Mouse (Mus musculus): Measurements from ENCODE around the gene Hpse.
A peak's percentile ranks its signal among the peaks of the same experiment; 100 is the strongest.

The Hpse gene

DNA sequence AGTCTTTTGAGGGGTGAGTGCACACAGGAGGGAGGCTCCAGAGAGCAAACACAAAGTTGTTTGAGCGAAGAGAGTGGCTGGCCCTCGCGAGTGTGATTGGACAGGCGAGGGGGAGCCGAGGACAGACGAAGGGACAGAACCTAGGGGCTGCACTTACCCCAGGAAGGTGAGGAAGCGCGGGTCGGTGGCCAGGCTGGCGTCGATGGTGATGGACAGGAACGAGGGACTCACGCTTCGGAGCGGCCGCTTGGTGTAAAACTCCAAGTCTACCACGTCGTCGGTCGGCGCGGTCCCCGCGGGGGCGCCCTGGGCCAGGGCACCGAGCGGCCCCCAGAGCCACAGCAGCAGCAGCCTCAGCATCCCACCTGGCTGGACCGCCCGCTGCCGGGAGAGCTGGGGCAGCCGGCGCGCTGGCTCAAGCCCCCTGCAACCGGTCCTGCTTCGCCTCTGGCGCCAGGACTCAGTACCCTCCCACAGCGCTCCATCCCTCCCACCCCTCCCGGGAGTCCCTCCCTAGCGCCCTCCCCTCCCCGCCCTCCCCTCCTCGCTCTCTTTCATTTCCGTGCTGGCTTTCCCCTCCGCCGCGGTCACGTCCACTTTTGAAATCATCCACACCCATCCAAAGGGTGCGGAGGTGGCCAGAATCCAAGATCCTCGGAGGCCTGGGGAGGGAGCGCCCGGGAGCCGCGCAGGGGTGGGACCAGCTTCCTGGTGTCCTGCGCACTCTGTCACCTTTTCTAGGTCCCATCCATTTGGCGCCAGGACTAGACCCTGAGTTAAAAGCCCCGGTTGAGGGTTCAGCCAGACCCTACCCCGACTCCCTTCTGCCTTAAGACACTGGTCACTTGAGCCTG lies at the start of gene Hpse:
Gene Hpse, minus strand, starts transcription at position 482 of the 854 bp plus-strand sequence.
- DNase-seq (ENCODE audit: low spot score) = peak; percentile 62

DNA sequence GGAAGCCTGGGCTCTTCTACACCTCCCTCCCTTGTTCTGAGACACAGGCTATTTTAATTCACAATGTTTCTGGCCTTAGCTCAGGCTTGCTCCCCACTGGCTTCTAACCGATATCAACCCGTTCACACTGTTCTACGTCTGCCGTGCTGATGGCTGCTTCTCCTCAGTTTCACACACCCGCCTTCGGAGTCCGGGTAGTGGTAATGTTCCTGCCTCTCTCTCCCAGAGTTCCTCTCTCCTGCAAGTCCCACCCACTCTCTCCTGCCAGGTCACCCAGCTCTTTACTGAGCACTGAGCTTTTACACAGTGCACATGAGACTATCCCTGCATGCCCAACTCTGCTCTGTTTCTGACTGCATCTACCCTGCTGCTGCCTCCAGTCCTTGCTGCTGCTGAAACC lies 46.5 kb upstream of the Hpse start:
- no peak for DNase-seq (ENCODE audit: low spot score)

DNA sequence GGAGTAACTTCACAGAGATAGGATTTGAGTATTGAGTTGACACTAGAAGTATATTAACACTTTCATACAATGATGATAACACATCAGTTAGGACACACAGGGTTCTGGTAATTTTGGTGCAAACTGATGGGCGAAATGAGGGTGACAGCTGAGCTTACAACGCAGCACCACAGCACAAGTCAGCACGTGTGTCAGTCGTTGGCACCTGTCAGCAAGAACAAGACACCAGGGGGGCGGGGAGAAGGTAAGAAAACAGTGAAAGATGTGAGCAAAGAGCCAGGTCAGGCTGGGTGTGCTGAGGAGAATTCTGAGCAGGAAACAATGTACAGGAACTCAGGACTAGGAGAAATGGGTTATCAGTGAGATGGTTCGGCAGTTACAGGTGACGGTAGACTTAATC lies 42.2 kb upstream of the Hpse start:
- no peak for DNase-seq (ENCODE audit: low spot score)

DNA sequence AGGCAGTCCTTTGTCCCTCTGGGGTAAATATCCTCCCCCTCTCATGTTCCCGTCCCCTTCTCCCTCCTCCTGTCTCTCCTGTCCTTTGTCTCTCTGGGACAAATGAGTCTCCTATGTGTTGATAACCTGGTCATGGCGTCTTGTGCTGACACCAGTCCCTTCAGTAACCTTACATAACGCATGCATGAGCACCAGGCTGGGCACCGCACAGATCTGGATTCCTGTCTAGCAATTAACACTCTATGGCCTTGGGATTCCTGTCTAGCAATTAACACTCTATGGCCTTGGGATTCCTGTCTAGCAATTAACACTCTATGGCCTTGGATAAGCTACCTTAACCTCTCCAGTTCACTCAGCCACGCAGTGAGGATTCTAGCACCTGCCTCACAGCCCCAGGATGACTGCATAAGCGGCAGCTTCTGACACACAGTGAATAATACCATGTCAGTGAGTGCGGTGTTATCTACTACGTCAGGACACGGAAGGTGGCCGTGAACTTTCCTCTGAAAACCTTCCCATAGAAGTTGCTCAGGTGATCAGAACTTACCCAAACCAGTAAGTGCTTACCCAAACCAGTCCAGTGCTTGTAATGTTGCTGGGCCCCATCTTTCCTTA lies 40.6 kb upstream of the Hpse start:
- no peak for DNase-seq (ENCODE audit: low spot score)

DNA sequence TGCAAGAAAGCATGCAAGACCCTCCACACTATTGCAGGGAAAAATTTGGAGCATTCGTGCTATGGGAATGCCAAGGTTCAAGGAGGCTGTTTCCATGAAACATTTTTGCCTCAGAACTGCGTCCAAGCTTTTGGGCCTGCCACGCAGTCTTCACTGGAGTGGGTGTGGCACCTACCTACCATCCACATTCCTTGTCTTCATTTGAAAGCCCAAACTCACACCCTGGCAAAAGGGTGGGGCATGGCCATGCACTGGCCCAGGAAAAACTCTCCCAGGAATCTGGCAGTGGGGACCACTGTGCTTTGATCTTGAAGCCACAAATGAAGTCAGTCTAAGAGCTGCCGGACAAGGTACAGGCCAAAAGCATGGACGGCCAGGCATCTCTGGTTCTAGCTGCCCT lies 38.6 kb upstream of the Hpse start:
- DNase-seq (ENCODE audit: low spot score) = no peak

DNA sequence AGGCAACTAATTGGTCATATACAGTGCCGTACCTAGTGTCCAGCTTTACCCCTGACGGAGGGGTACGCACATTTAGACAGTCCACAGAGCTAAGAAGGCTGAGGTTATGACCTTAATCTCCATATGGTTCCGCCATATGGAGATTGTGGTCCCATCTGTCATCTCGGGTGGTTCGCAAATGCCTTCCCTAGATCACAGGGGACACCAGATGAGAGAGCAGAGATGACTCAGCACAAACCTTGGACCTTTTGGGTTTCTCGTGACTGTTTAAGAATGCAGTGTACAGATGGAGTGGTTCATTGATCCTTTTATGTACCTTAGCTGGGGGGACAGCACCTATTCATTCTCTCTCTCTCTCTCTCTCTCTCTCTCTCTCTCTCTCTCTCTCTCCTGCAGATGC lies 33.9 kb upstream of the Hpse start:
- DNase-seq (ENCODE audit: low spot score) = peak; percentile 50

DNA sequence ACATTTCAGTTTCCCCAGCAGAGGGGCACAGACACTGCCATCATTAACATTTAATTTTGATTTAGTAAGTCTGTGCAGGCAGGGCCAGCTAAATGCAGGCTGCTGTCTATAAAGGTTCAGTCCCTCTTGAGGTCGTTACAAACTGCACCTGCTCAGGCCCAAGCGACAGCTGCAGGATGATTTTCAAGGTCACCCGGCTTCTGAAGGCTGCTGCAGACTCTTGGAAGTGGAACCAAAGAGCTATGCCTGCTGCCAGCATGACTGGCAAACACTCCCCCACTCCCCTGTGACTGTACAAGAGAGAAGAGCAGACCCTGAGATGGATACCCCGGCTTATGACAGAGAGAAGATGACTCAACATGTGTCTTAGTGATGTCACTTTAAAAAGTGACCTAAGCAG lies 32.1 kb upstream of the Hpse start:
- DNase-seq (ENCODE audit: low spot score) = no peak

DNA sequence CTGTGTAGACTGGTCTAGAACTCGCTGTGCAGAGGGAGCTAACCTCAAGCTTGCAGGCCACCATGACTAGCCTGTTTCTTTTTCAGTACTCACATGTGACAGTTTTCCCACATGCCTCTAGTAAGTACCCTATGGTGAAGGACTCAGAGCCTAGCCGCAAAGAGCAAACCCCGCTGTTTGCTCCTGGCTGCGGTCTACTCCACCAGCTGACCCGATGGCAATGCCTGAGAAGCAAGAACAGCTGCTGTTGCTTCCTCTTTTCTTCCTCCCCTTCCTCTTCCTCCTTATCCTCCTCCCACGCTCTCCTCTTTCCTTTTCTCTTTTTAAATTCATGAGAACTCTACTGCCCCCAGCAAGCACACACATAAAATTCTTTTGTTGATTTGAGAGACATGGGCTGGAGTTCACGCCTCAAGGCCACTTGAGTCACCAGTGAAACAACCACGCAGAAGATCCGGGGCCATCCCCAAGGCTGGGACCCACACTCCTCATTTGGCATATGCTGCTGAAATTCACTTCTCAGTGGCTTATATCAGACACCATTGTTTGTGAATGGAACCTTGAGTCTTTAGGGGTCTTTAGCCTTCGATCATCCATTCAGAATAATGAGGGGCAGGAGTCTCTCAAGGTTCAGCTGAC lies 31.2 kb upstream of the Hpse start:
- no peak for DNase-seq (ENCODE audit: low spot score)

DNA sequence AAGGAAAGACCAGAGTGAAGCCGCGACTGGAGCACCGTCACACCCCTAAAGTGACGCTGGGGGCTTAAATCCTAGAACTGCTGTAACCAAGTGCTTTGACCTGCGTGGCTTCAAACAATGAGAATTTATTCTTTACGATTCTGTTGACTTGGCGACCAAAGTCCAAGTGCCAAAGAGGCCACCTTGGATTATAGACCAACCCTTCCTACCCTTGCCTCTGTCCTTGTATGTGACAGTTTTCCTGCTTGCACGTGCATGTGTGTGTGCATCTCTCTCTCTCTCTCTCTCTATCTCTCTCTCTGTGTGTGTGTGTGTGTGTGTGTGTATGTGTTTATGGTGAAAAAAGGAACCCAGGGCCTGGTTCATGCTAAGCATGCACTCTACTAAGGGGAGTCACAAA lies 19.3 kb upstream of the Hpse start:
- no peak for DNase-seq (ENCODE audit: low spot score)

DNA sequence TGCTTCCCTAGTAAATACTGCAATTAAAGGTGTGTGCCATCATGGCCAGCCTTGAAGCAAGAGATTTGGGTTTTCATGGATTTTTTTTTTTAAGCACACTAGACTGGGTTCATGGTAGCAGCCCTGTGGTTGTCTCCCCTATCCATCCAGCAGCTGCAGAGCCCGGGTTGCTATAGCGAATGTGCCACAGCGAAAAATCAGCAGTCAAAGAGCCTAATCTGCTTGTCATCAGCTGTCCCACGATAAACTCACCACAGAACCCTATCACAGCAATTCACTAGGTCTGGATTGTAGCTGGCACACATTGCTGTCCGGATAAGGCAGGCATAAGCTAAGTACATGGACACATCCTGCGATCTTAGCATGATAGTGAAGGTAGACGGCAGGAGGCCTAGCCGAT lies 17.4 kb upstream of the Hpse start:
- no peak for DNase-seq (ENCODE audit: low spot score)

DNA sequence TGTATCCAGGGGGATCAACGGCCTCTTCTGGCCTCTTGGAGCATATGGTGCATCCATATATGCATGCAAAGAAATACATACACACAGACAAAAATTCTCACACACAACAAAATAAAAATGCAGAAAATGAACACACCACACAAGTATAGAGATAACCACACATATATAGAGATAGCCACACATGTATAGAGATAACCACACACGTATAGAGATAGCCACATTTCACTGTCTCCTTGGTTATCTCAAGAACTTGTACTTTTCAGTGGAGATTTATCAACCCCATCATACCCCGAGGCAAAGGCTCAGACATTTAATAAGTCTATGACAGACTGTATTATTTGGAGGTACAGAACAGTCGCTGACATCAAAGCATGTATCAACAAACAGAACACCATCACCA lies 15.0 kb upstream of the Hpse start:
- no peak for DNase-seq (ENCODE audit: low spot score)

DNA sequence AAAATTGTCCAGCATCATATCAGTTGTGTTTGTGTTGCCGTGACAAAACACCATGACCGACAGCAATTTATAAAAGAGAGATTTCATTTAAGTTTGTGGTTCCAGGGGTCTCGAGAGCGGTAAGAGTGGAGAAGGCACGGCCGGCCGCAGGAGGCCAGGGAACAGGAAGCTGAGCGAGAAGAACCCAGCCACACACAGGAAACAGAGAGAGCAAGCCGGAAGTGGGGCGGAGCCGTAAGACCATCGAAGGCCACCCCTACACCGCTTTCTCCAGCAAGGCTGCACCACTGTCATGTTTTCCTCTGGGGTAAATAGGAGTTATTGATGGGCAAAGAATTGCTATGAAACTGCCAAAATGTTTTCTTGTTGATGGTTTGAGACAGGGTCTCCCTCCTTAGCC lies 9.2 kb upstream of the Hpse start:
- no peak for DNase-seq (ENCODE audit: low spot score)

DNA sequence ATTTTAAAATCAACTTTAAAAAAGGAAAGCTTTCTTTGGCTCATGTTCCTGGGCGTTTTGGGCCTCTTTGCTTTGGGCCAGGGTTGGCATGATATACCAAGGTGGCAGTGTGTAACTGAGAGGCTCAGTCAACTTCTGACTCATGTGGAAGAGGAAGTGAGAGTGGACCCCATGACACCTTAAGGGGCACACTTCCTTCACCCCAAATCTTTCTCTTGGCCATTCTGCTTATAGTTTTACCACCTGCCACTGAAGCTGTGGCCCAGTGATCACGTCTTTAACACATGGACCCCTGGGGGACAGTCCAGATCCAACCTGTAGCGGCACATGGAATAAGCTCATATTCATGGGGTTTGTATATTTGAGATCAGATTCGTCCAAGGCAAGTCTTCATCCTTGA lies 6.5 kb upstream of the Hpse start:
- DNase-seq (ENCODE audit: low spot score) = no peak

DNA sequence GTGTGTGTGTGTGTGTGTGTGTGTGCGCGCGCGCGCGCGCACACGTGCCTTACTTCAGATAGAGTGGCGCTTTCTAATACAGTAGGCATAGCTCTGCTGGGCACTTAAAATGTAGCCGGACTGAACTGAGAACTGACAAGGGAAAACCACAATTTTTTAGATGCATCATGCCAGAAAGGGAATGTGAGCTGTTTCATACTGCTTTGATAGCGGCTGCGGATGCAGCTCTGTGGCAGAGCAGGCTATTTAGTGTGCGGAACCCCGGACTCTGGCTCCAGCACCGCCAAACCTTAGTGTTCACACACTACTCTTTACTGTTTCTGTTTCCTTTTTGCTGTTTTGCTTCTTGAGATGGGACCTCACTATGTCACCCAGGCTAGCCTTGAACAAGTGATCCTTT lies 2.8 kb downstream of the Hpse start:
- DNase-seq (ENCODE audit: low spot score) = no peak

DNA sequence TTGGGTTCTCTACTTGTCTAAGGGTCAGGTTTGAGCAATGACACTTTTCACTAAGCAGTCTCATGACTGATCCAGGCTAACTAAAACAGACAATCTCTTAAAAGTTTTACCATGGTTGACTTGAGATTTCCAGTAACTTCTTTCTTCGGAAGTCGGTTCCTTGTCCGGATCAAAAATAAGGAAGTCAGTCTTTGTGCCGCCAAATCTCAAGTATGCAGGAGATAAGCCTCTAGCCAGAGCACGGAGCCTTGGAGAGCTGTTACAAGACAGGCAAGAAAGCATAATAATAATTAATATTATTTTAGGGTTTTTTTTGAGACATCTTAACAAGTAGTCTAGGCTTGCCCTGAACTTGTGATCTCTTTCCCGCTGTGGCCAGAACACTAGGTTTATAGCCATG lies 8.3 kb downstream of the Hpse start:
- DNase-seq (ENCODE audit: low spot score) = no peak

DNA sequence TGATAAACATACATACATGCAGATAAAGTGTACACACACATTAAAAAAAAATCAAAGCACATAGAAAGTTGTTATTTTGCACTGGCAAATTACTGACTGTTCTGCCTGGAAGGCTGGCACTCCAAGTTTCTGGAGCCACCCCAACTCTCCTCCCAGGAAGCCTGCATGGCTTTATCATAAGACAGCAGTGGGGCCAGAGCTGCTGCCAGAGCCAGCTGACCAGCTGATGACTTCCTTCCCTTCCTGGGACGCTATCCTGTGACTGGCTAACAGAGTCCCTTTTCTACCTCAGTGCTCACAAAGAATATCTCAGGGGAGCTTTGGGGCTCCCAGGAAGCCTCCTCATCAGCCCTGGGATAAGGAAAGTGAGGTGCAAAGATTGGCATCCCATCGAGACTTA lies 9.5 kb downstream of the Hpse start:
- no peak for DNase-seq (ENCODE audit: low spot score)

DNA sequence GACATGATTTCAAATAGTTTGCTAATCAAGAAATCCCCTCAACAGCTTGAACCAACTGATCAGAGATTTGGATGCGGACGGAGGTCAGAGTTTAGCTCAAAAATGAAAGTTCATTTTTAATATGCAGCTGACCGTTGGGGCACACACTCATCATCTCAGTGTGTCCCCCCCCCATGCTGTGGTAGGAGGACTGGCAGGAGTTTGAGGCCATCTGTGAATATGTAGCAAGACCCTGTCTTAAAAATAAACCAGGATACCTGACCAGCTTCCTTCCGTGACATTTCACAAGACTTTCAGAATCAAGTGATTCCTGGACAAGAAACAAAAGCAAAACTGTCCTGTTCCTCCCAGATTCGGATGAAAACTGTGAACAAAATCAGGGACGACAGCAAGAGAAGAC lies 10.5 kb downstream of the Hpse start:
- no peak for DNase-seq (ENCODE audit: low spot score)

DNA sequence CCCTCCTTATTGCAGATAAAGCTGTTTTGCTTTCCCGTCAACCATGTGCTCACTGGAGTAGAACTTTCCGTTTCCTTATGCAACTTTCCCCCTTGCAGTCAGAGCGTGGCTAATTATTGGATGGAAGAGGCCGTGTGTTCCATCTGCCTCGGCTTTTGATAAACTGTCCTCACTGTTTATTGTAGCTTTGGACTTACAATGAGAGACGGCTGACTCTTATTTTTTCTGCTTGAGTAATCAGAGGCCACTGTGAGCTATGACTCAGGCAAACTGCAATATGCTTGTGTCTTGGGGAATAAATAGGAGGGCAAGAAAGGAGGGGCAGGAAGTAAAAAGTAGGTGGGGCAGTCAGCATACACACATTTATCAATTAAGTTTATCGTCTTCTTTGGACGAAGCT lies 12.8 kb downstream of the Hpse start:
- peak; percentile 18 for DNase-seq (ENCODE audit: low spot score)

DNA sequence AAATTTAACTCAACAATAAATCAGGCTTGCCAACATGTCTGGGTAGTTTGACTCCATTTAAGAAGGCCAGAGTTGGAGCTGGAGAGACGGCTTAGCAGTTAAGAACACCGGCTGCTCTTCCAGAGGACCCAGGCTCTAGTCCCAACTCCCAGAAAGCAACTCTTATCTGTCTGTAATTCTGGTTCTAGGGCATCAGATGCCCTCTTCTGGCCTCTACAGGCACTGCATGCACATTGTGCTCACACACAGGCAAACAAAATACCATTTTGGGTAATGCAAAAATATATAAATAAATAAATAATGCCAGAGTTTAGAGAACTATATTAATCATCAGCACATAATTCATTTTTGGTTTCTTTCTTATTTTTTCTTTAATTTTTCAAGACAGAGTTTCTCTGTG lies 15.2 kb downstream of the Hpse start:
- DNase-seq (ENCODE audit: low spot score) = no peak

DNA sequence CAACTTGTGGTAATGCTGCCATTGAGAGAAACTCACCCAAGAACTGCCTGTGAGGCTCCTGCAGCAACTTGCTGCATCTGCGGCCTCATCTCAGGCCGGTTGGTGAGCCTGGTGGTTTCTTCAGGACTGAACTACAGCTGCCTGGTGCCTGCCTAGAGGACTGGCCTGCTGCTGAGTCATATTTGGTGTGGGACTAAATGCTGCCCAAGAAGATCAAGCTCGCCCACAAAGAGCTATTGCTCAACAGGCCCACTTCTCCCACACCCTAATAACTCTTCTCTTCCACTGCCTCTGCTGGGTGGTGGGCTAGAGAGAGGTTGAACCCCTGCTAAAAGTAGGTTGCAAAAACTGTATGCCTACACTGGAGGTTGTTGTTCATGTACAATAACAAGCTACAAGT lies 17.2 kb downstream of the Hpse start:
- no peak for DNase-seq (ENCODE audit: low spot score)

DNA sequence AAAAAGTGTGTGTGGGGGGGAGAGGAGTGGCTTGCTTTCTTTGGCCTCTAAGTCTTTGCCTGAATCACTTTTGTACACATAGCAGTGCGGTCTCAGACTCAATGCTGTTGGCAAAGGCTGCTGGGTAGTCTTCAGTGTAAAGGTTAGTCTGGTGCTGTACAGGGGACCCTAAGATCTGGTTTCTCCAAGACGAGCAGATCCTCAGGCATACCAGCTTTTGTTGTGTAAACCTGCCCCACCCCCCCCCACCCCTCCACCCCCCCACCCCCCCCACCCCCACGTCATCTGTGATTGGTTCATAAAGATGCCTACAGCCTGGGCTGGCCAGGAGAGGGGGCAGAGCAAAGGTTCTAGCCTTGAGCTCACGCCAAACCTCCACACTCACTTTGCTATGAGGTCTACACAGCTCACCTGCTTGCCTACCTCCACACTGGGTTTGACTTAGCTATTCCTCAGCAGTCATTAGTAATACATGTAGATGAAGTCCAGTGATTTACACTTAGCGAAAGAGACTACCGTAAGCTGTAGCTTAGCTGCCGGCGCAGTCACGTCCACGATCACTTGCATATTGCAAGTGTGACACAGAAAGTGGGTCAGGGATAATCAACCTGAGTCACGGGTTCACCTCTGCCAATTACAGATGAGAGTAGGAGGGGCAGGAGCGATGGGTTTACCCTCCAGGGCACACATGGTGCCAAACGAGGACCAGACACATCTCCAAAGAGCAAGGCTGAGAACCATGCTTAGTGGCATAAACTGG lies 18.5 kb downstream of the Hpse start:
- no peak for DNase-seq (ENCODE audit: low spot score)

DNA sequence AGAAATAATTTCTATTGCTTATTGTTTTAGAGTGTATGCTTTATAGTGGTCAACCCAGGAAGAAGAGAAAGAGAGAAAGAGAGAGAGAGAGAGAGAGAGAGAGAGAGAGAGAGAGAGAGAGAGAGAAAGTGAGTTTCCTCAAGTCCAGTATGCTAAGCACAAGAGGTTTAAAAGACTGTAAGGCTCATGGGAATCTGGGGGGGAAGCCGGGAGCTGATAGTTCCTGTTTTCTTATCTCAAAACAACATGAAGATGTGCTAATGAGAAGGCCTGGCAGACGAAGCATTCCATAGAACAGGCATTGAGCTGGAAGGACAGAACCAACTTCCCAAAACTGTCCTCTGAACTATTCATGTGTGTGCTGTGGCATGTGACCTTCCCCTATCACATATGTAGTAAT lies 21.6 kb downstream of the Hpse start:
- no peak for DNase-seq (ENCODE audit: low spot score)

DNA sequence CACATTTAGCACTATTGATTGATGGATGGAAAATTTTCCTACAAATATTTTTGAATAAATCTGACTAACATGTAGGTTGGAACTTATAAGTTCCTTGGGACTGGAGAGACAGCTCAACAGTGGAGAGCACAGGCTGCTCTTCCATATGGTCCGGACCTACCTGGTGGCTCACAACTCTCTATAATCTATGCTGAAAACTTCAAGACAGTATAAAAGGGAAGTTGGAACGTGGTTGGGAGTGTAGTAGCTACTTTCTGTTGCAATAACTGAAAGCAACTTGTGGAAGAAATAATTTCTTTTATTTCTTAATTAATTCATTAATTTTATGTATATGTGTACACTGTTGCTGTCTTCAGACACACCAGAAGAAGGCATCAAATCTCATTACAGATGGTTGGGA lies 22.1 kb downstream of the Hpse start:
- no peak for DNase-seq (ENCODE audit: low spot score)

All from embryo, embryonic 10.5 days (tissue).